Comparison of ENCODE assay signal across 26 mouse cellular contexts in the genomic region with DNA sequence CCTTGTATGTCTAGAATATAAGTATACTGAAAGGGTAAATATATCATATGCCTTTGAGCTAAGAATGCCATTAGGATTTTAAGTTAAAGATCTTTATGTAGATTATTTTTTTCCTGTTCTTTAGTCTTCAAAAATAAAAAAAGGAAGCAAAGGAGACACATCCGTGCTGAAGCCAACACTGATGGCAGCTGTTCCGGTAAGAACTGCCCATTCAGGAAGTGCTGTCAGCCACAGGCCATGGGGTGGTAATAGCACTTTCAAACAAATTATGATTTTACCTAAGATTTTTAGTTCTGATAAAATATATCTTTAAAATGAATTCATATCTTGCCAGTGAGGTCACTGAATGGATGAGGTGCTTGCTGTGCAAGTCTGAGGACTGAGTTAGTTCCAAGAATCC.
"Had no signal": no experiment of that assay in that cellular context is flagged by ENCODE, and none has a peak within 500 bp of the region (broad histone marks: within the 10 kb centered on the region; RNA-seq: fewer than 3 reads in every experiment).

No protein-coding gene starts in this region.

- H3K9me3 ChIP-seq: heart, embryonic 10.5 days; heart, embryonic 12.5 days; hindbrain, embryonic 10.5 days; hindbrain, embryonic 12.5 days; intestine, embryonic 15.5 days; kidney, embryonic 15.5 days; limb, embryonic 13.5 days; limb, embryonic 15.5 days; liver, embryonic 13.5 days had no signal

- H3K4me2 ChIP-seq: heart, embryonic 12.5 days; hindbrain, embryonic 12.5 days; hindbrain, embryonic 14.5 days; intestine, embryonic 15.5 days; kidney, embryonic 15.5 days; limb, embryonic 13.5 days; limb, embryonic 15.5 days; liver, embryonic 11.5 days; liver, embryonic 13.5 days had no signal

- ATAC-seq: hindbrain, embryonic 16.5 days; inflammation-experienced regulatory T-cells, adult 6 months had no signal

- H3K9ac ChIP-seq: heart, embryonic 12.5 days; hindbrain, embryonic 12.5 days; hindbrain, embryonic 14.5 days; intestine, embryonic 15.5 days; kidney, embryonic 15.5 days; limb, embryonic 13.5 days; limb, embryonic 15.5 days; liver, embryonic 13.5 days had no signal

- H3K27ac ChIP-seq: gastrocnemius, adult 2 months; heart, embryonic 10.5 days; hindbrain, embryonic 10.5 days; hindbrain, embryonic 12.5 days; hindbrain, embryonic 14.5 days; intestine, embryonic 15.5 days; kidney, embryonic 15.5 days; kidney, postnatal 0 days; limb, embryonic 13.5 days; limb, embryonic 15.5 days; liver, embryonic 13.5 days had no signal

- H3K4me1 ChIP-seq: heart, embryonic 10.5 days; hindbrain, embryonic 10.5 days; hindbrain, embryonic 12.5 days; intestine, embryonic 15.5 days; kidney, embryonic 15.5 days; limb, embryonic 13.5 days; limb, embryonic 15.5 days had no signal

- DNase-seq: gastrocnemius, adult 2 months; gastrocnemius, postnatal 14 days; gastrocnemius, postnatal 36 days; heart, adult 18-20 months; heart, postnatal 10 days; kidney, adult 18-20 months; kidney, adult 8-10 months; kidney, postnatal 14 days; kidney, postnatal 36 days; layer of hippocampus, adult 9-11 months; layer of hippocampus, postnatal 36 days; left cerebral cortex, postnatal 4 days; liver, embryonic 13.5 days had no signal

- H3K4me3 ChIP-seq: gastrocnemius, adult 2 months; heart, embryonic 10.5 days; heart, embryonic 12.5 days; hindbrain, embryonic 10.5 days; hindbrain, embryonic 12.5 days; intestine, embryonic 15.5 days; kidney, embryonic 15.5 days; limb, embryonic 13.5 days; limb, embryonic 15.5 days; liver, embryonic 13.5 days had no signal

- H3K27me3 ChIP-seq: heart, embryonic 12.5 days; hindbrain, embryonic 12.5 days; intestine, embryonic 15.5 days; kidney, embryonic 15.5 days; limb, embryonic 13.5 days; limb, embryonic 15.5 days; liver, embryonic 13.5 days had no signal
